Mouse (Mus musculus) C2C12 (cell line): ENCODE measurements at regions not wholly inside any gene's neighbourhood (a gene's known extent, or its start where the extent isn't known, plus 50 kb on each side); places are given as distances from the start of the nearest gene placed in this dataset.

Experiments
- H3K27me3 ChIP-seq: one replicate; pipeline ENCODE4 v1.6.1; 2011; ENCODE audit not compliant: control insufficient read depth, insufficient read depth, insufficient read length
- H3K36me3 ChIP-seq: one replicate; pipeline ENCODE4 v1.6.1; 2011; ENCODE audit not compliant: control insufficient read depth, insufficient read depth
- H3K4me3 ChIP-seq: one replicate; pipeline ENCODE4 v1.5.1; 2011; ENCODE audit warnings: mild to moderate bottlenecking, control low read depth; ENCODE audit not compliant: poor library complexity, insufficient read depth, severe bottlenecking
- H3K79me2 ChIP-seq: one replicate; pipeline ENCODE4 v1.6.1; 2011; ENCODE audit not compliant: control insufficient read depth, insufficient read depth
- H3K79me3 ChIP-seq: one replicate; pipeline ENCODE4 v1.6.1; 2011; ENCODE audit warnings: low read depth, control low read depth
- H3ac ChIP-seq: one replicate; pipeline ENCODE3; 2011; ENCODE audit warnings: low read depth; ENCODE audit not compliant: control insufficient read depth, insufficient read length
- CEBPB ChIP-seq: IDR thresholded peaks from one replicate; pipeline ENCODE4 v1.6.1; 2011; ENCODE audit warnings: low read depth, mild to moderate bottlenecking, control low read depth, moderate library complexity
- CTCF ChIP-seq: IDR thresholded peaks from one replicate; pipeline ENCODE4 v1.5.1; 2011; ENCODE audit not compliant: control insufficient read depth, insufficient read depth, insufficient read length
- FOSL1 ChIP-seq: IDR thresholded peaks from one replicate; pipeline ENCODE4 v1.8.0; 2011; ENCODE audit warnings: mild to moderate bottlenecking, low read length; ENCODE audit not compliant: poor library complexity, insufficient read depth, severe bottlenecking
- MAX ChIP-seq: IDR thresholded peaks from one replicate; pipeline ENCODE4 v1.6.1; 2011; ENCODE audit warnings: mild to moderate bottlenecking, control low read depth
- MYOD1 ChIP-seq: IDR thresholded peaks from one replicate; pipeline ENCODE4 v1.6.1; 2011; ENCODE audit warnings: low read depth; ENCODE audit not compliant: control insufficient read depth, insufficient read length
- MYOG ChIP-seq: IDR thresholded peaks from one replicate; pipeline ENCODE4 v1.6.1; 2011; ENCODE audit not compliant: control insufficient read depth, insufficient read length; ENCODE audit errors: extremely low read depth
- USF1 ChIP-seq: IDR thresholded peaks from one replicate; pipeline ENCODE4 v1.6.1; 2011; ENCODE audit warnings: low read depth, mild to moderate bottlenecking, control low read depth, moderate library complexity

DNA sequence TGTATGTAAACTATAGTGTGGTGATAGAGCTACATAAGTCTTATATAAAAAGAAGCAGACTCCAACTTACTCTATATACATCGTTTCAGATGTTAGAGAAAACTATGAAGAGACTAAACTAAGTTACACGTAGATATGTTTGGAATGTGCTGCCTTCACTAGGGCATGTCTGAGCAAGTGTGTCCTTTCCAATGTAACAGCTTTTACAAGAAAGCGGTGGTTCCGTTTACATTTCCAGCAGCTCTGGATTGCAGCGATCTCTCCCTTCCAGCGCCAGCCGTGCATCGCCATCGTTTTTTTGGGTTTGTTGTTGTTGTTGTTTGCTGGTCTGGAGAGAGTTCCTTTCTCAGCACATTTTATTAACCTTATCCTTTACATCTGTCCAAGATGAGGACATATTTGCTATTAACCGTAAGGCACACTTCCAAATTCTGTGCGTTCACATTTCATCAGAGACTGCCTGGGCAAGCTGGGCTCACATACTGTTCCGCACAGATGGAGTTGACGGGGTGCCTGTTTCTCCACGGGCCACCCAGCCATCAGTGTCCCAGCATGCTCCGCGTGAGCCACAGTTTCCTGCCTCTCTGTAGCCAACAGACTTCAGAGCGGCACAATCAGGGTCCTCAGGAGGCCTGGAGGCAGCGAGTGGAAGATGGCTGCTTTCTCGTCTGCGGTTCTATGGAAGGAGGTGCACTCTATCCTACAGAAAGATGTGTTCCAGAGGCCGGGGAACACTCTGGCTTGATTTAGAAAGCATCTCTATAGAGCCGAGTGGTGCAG, 125.2 kb upstream of the Map1b start:
- Histone ChIP-seq H3K4me3 (no peak overlapping the region), H3ac (no peak overlapping the region), H3K79me3 (no peaks in the 10 kb centered on the region), H3K36me3 (no peaks in the 10 kb centered on the region), H3K79me2 (no peaks in the 10 kb centered on the region), H3K27me3 (no peaks in the 10 kb centered on the region)
- no peak for TF ChIP-seq MYOG
- no peak for TF ChIP-seq CTCF
- TF ChIP-seq FOSL1: no peak
- no peak for TF ChIP-seq MAX
- no peak for TF ChIP-seq CEBPB
- no peak for TF ChIP-seq MYOD1
- no peak for TF ChIP-seq USF1

GRCm38 (mm10) chr13:99632706-99633105, 116.4 kb upstream of the Map1b start:
- Histone ChIP-seq H3K36me3 (no peaks in the 10 kb centered on the region), H3K4me3 (no peak overlapping the region), H3K27me3 (peaks cover 5% of the 10 kb centered on the region), H3K79me2 (no peaks in the 10 kb centered on the region), H3ac (no peak overlapping the region), H3K79me3 (no peaks in the 10 kb centered on the region)
- TF ChIP-seq USF1 (no peak), MAX (no peak), MYOG (no peak), CTCF (no peak), MYOD1 (no peak), FOSL1 (no peak), CEBPB (no peak)

GRCm38 (mm10) chr13:99630800-99631199, 114.5 kb upstream of the Map1b start:
- H3K36me3 ChIP-seq: no peaks in the 10 kb centered on the region
- peaks cover 5% of the 10 kb centered on the region for H3K27me3 ChIP-seq
- no peaks in the 10 kb centered on the region for H3K79me2 ChIP-seq
- H3K79me3 ChIP-seq: no peaks in the 10 kb centered on the region
- no peak for TF ChIP-seq MYOD1
- TF ChIP-seq CEBPB: no peak
- no peak for TF ChIP-seq FOSL1
- no peak for TF ChIP-seq MAX
- TF ChIP-seq USF1: no peak
- no peak for TF ChIP-seq CTCF
- TF ChIP-seq MYOG: no peak
- no peak overlapping the region for H3K4me3 ChIP-seq
- H3ac ChIP-seq: no peak overlapping the region

GRCm38 (mm10) chr13:99630356-99630755, 114.0 kb upstream of the Map1b start:
- no peak for TF ChIP-seq MYOD1
- H3K36me3 ChIP-seq: no peaks in the 10 kb centered on the region

DNA sequence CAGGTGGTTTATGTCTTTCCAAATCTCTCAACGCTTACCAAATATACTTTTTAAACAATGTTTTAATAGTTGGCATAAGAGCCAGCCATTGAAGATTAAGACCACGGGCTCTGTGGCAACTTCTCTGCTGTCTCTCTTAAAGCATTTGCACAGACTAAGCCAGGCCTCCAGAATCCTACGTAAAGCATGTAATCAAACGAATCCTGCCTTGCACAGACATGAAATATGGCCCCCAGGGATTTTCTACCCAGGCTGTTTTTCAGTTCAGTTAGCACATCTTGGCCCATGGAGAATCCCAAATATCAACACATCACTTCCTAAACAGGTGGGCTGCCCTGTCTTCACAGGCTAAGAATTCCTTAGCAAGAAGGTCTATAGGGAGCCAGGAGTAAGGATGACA, 108.9 kb upstream of the Map1b start:
- Histone ChIP-seq H3K27me3 (peaks cover 1% of the 10 kb centered on the region), H3K79me3 (no peaks in the 10 kb centered on the region), H3ac (no peak overlapping the region), H3K79me2 (no peaks in the 10 kb centered on the region), H3K4me3 (no peak overlapping the region), H3K36me3 (no peaks in the 10 kb centered on the region)
- TF ChIP-seq MAX: no peak
- no peak for TF ChIP-seq USF1
- TF ChIP-seq MYOG: no peak
- no peak for TF ChIP-seq FOSL1
- TF ChIP-seq CEBPB: no peak
- TF ChIP-seq CTCF: no peak
- no peak for TF ChIP-seq MYOD1

More at GRCm38 (mm10) chr13:99630356-99630755, 114.0 kb upstream of the Map1b start:
- H3K4me3 ChIP-seq: no peak overlapping the region
- H3ac ChIP-seq: no peak overlapping the region
- no peaks in the 10 kb centered on the region for H3K79me2 ChIP-seq
- H3K79me3 ChIP-seq: no peaks in the 10 kb centered on the region
- H3K27me3 ChIP-seq: peaks cover 5% of the 10 kb centered on the region

GRCm38 (mm10) chr13:99618332-99618731, 102.0 kb upstream of the Map1b start:
- Histone ChIP-seq H3ac (no peak overlapping the region), H3K79me2 (no peaks in the 10 kb centered on the region), H3K36me3 (no peaks in the 10 kb centered on the region), H3K4me3 (no peak overlapping the region), H3K27me3 (no peaks in the 10 kb centered on the region), H3K79me3 (no peaks in the 10 kb centered on the region)
- no peak for TF ChIP-seq CEBPB
- TF ChIP-seq FOSL1: no peak
- no peak for TF ChIP-seq MYOD1
- no peak for TF ChIP-seq MAX
- no peak for TF ChIP-seq USF1
- TF ChIP-seq MYOG: no peak
- TF ChIP-seq CTCF: no peak
